Mouse (Mus musculus) MEL (cell line): ENCODE data around the gene Cend1. TPM values are rescaled to one million over a fixed set of nuclear protein-coding genes. Genes with fewer than 3 reads are reported as not detected.

ENCODE experiments used
- DNase-seq: peaks from one replicate; pipeline ENCODE4 v3.0.0; 2011; ENCODE audit warnings: low read depth, low spot score
- H3K27ac ChIP-seq: 2 replicates; pipeline ENCODE4 v1.5.1; 2012; ENCODE audit warnings: low read depth, mild to moderate bottlenecking, control low read depth, low read length, moderate library complexity; ENCODE audit not compliant: control insufficient read depth
- H3K27me3 ChIP-seq, 2 experiments: fragments of 150-350 bp in 1 of 2; sonication (generic) in 1 of 2; 2 replicates each; pipeline ENCODE4 v1.6.1; 2012; ENCODE audit warnings: low read length in 2 of 2, mild to moderate bottlenecking in 2 of 2, improper control_type of control experiment in 1 of 2, moderate library complexity in 1 of 2; ENCODE audit not compliant: insufficient read depth in 2 of 2, control insufficient read depth in 1 of 2
- H3K36me3 ChIP-seq, 2 experiments: 2 replicates each; pipeline ENCODE4 v1.6.1; 2012 to 2014; ENCODE audit warnings: low read length in 2 of 2, improper control_type of control experiment in 1 of 2, inconsistent platforms in 1 of 2, mild to moderate bottlenecking in 1 of 2; ENCODE audit not compliant: insufficient read depth in 2 of 2, control insufficient read depth in 1 of 2
- H3K4me1 ChIP-seq, 2 experiments: fragments of 150-350 bp in 1 of 2; sonication (generic) in 1 of 2; 2 replicates each; pipeline ENCODE4 v1.6.1; 2012; ENCODE audit warnings: low read length in 2 of 2, improper control_type of control experiment in 1 of 2, mild to moderate bottlenecking in 1 of 2; ENCODE audit not compliant: insufficient read depth in 2 of 2, control insufficient read depth in 1 of 2
- H3K4me3 ChIP-seq, 2 experiments: fragments of 150-350 bp in 1 of 2; sonication (generic) in 1 of 2; 2 replicates each; pipeline ENCODE4 v1.5.1; 2012; ENCODE audit warnings: low read depth in 2 of 2, low read length in 2 of 2, mild to moderate bottlenecking in 2 of 2, moderate library complexity in 2 of 2, control low read depth in 1 of 2, improper control_type of control experiment in 1 of 2; ENCODE audit not compliant: control insufficient read depth in 1 of 2, insufficient read depth in 1 of 2
- H3K79me2 ChIP-seq: 2 replicates; pipeline ENCODE4 v1.6.1; 2012; ENCODE audit warnings: mild to moderate bottlenecking, low read length, moderate library complexity; ENCODE audit not compliant: control insufficient read depth, poor library complexity, insufficient read depth
- H3K9ac ChIP-seq: 2 replicates; pipeline ENCODE4 v1.6.1; 2012; ENCODE audit warnings: low read depth, mild to moderate bottlenecking, control low read depth, low read length, moderate library complexity; ENCODE audit not compliant: control insufficient read depth, poor library complexity, severe bottlenecking
- H3K9me3 ChIP-seq: fragments of 150-350 bp; sonication (generic); replicated peaks from 2 replicates; pipeline ENCODE4 v1.6.1; 2012; ENCODE audit warnings: mild to moderate bottlenecking, low read length, improper control_type of control experiment, moderate library complexity; ENCODE audit not compliant: insufficient read depth
- BHLHE40 ChIP-seq: IDR thresholded peaks from 2 replicates; pipeline ENCODE4 v1.6.1; 2012; ENCODE audit warnings: low read depth, mild to moderate bottlenecking, inconsistent platforms, low read length, improper control_type of control experiment, borderline replicate concordance
- CHD1 ChIP-seq: IDR thresholded peaks from 2 replicates; pipeline ENCODE4 v1.6.1; 2012; ENCODE audit warnings: low read depth, mild to moderate bottlenecking, inconsistent platforms, low read length, improper control_type of control experiment
- CHD2 ChIP-seq: IDR thresholded peaks from 2 replicates; pipeline ENCODE4 v1.6.1; 2011; ENCODE audit warnings: low read length, improper control_type of control experiment
- CTCF ChIP-seq, 3 experiments: IDR thresholded peaks in 2 of 3; conservative IDR thresholded peaks in 1 of 3; 2 replicates each; pipeline ENCODE4 v1.5.1; 2011 to 2012; ENCODE audit warnings: low read length in 3 of 3, low read depth in 2 of 3, mild to moderate bottlenecking in 2 of 3, improper control_type of control experiment in 1 of 3, inconsistent platforms in 1 of 3, mixed read lengths in 1 of 3, moderate library complexity in 1 of 3; ENCODE audit not compliant: control insufficient read depth in 1 of 3, insufficient read depth in 1 of 3, poor library complexity in 1 of 3, severe bottlenecking in 1 of 3
- E2F4 ChIP-seq: IDR thresholded peaks from 2 replicates; pipeline ENCODE4 v1.6.1; 2011; ENCODE audit warnings: low read depth, low read length, improper control_type of control experiment, borderline replicate concordance
- ETS1 ChIP-seq: IDR thresholded peaks from 2 replicates; pipeline ENCODE4 v1.6.1; 2012; ENCODE audit warnings: low read depth, mild to moderate bottlenecking, inconsistent platforms, low read length, improper control_type of control experiment, moderate library complexity
- HCFC1 ChIP-seq: IDR thresholded peaks from 2 replicates; pipeline ENCODE4 v1.6.1; 2012; ENCODE audit warnings: low read depth, mild to moderate bottlenecking, inconsistent platforms, low read length, improper control_type of control experiment, moderate library complexity
- JUND ChIP-seq: IDR thresholded peaks from 2 replicates; pipeline ENCODE4 v1.6.1; 2011; ENCODE audit warnings: low read depth, mild to moderate bottlenecking, improper control_type of control experiment, low read length
- KAT2A ChIP-seq: conservative IDR thresholded peaks from 2 replicates; pipeline ENCODE4 v1.6.1; 2012; ENCODE audit warnings: low read depth, low read length, improper control_type of control experiment, inconsistent platforms
- MAFK ChIP-seq: IDR thresholded peaks from 2 replicates; pipeline ENCODE4 v1.6.1; 2011; ENCODE audit warnings: low read depth, mild to moderate bottlenecking, low read length, improper control_type of control experiment, borderline replicate concordance
- MAX ChIP-seq: IDR thresholded peaks from 2 replicates; pipeline ENCODE4 v1.6.1; 2011; ENCODE audit warnings: low read length, improper control_type of control experiment
- MAZ ChIP-seq: IDR thresholded peaks from 2 replicates; pipeline ENCODE4 v1.6.1; 2012; ENCODE audit warnings: low read depth, mild to moderate bottlenecking, inconsistent platforms, low read length, improper control_type of control experiment
- MEF2A ChIP-seq: IDR thresholded peaks from 2 replicates; pipeline ENCODE4 v1.6.1; 2014; ENCODE audit warnings: low read depth, mild to moderate bottlenecking, inconsistent platforms, low read length, improper control_type of control experiment; ENCODE audit not compliant: poor library complexity, insufficient replicate concordance, severe bottlenecking; ENCODE audit errors: extremely low read depth
- MXI1 ChIP-seq: IDR thresholded peaks from 2 replicates; pipeline ENCODE4 v1.6.1; 2011; ENCODE audit warnings: mild to moderate bottlenecking, low read depth, low read length, improper control_type of control experiment
- MYB ChIP-seq: IDR thresholded peaks from 2 replicates; pipeline ENCODE4 v1.6.1; 2011; ENCODE audit warnings: mild to moderate bottlenecking, low read depth, low read length, improper control_type of control experiment
- MYC ChIP-seq: IDR thresholded peaks from 2 replicates; pipeline ENCODE4 v1.6.1; 2011; ENCODE audit warnings: low read depth, mild to moderate bottlenecking, low read length, improper control_type of control experiment, moderate library complexity
- NELFE ChIP-seq: IDR thresholded peaks from 2 replicates; pipeline ENCODE4 v1.6.1; 2011; ENCODE audit warnings: low read depth, low read length, improper control_type of control experiment
- NRF1 ChIP-seq: IDR thresholded peaks from 2 replicates; pipeline ENCODE4 v1.6.1; 2014; ENCODE audit warnings: low read depth, mild to moderate bottlenecking, inconsistent platforms, low read length, improper control_type of control experiment, moderate library complexity; ENCODE audit not compliant: poor library complexity, insufficient read depth, severe bottlenecking
- POLR2A ChIP-seq, 2 experiments: IDR thresholded peaks; 2 replicates each; pipeline ENCODE4 v1.6.1; 2011 to 2012; ENCODE audit warnings: low read length in 2 of 2, mild to moderate bottlenecking in 2 of 2, control low read depth in 1 of 2, improper control_type of control experiment in 1 of 2, low read depth in 1 of 2, moderate library complexity in 1 of 2; ENCODE audit not compliant: control insufficient read depth in 1 of 2, insufficient read depth in 1 of 2, poor library complexity in 1 of 2
- POLR2AphosphoS5 ChIP-seq: IDR thresholded peaks from 2 replicates; pipeline ENCODE4 v1.6.1; 2012; ENCODE audit warnings: low read depth, borderline replicate concordance, mild to moderate bottlenecking, inconsistent platforms, low read length, moderate library complexity, mixed read lengths
- RAD21 ChIP-seq: IDR thresholded peaks from 2 replicates; pipeline ENCODE4 v1.6.1; 2011; ENCODE audit warnings: mild to moderate bottlenecking, low read depth, low read length, improper control_type of control experiment
- RCOR1 ChIP-seq: IDR thresholded peaks from 2 replicates; pipeline ENCODE4 v1.6.1; 2012; ENCODE audit warnings: low read depth, mild to moderate bottlenecking, inconsistent platforms, low read length, improper control_type of control experiment
- SIN3A ChIP-seq: IDR thresholded peaks from 2 replicates; pipeline ENCODE4 v1.6.1; 2012; ENCODE audit warnings: low read length, improper control_type of control experiment, inconsistent platforms
- SMC3 ChIP-seq: IDR thresholded peaks from 2 replicates; pipeline ENCODE4 v1.6.1; 2011; ENCODE audit warnings: low read depth, low read length, improper control_type of control experiment
- TBP ChIP-seq: IDR thresholded peaks from 2 replicates; pipeline ENCODE4 v1.8.0; 2011; ENCODE audit warnings: low read depth, low read length, improper control_type of control experiment
- TCF12 ChIP-seq: IDR thresholded peaks from 2 replicates; pipeline ENCODE4 v1.6.1; 2014; ENCODE audit warnings: low read depth, mild to moderate bottlenecking, inconsistent platforms, low read length, improper control_type of control experiment, moderate library complexity
- UBTF ChIP-seq: IDR thresholded peaks from 2 replicates; pipeline ENCODE4 v1.6.1; 2012; ENCODE audit warnings: low read depth, mild to moderate bottlenecking, inconsistent platforms, low read length, improper control_type of control experiment, moderate library complexity, borderline replicate concordance; ENCODE audit not compliant: insufficient read depth
- USF2 ChIP-seq, 2 experiments: IDR thresholded peaks; 2 replicates each; pipeline ENCODE4 v1.6.1; 2011 to 2012; ENCODE audit warnings: improper control_type of control experiment in 2 of 2, low read length in 2 of 2, borderline replicate concordance in 1 of 2, inconsistent platforms in 1 of 2, low read depth in 1 of 2, mild to moderate bottlenecking in 1 of 2; ENCODE audit not compliant: insufficient read depth in 1 of 2
- ZC3H11A ChIP-seq: IDR thresholded peaks from 2 replicates; pipeline ENCODE4 v1.6.1; 2012; ENCODE audit warnings: low read depth, mild to moderate bottlenecking, inconsistent platforms, low read length, improper control_type of control experiment
- ZKSCAN1 ChIP-seq: IDR thresholded peaks from 2 replicates; pipeline ENCODE4 v1.6.1; 2012; ENCODE audit warnings: low read depth, mild to moderate bottlenecking, inconsistent platforms, low read length, improper control_type of control experiment, moderate library complexity
- ZMIZ1 ChIP-seq: IDR thresholded peaks from 2 replicates; pipeline ENCODE4 v1.6.1; 2012; ENCODE audit warnings: low read depth, mild to moderate bottlenecking, inconsistent platforms, low read length, improper control_type of control experiment, moderate library complexity
- ZNF384 ChIP-seq: IDR thresholded peaks from 2 replicates; pipeline ENCODE4 v1.6.1; 2012; ENCODE audit warnings: low read depth, mild to moderate bottlenecking, inconsistent platforms, low read length, improper control_type of control experiment
- polyA plus RNA-seq, 2 experiments: library from polyadenylated mRNA; stranded (reverse) in 1 of 2; unstranded in 1 of 2; fragments of >175 nt in 1 of 2; fragments of >200 nt in 1 of 2; gene quantifications; 2 replicates each; pipeline versions ENCODE4 v1.2.1 to v1.2.4; 2012; ENCODE audit warnings: low replicate concordance in 2 of 2, low read depth in 1 of 2; ENCODE audit not compliant: insufficient read length in 2 of 2, insufficient read depth in 1 of 2, missing spikeins in 1 of 2
- total RNA-seq: library from RNA; depleted of rRNA; stranded (reverse); fragments of 300-350 nt; gene quantifications from 2 replicates; pipeline ENCODE4 v1.2.3, GENCODE M21; 2012

Cend1 gene
- total and polyA plus RNA-seq, 3 experiments: not detected

DNA sequence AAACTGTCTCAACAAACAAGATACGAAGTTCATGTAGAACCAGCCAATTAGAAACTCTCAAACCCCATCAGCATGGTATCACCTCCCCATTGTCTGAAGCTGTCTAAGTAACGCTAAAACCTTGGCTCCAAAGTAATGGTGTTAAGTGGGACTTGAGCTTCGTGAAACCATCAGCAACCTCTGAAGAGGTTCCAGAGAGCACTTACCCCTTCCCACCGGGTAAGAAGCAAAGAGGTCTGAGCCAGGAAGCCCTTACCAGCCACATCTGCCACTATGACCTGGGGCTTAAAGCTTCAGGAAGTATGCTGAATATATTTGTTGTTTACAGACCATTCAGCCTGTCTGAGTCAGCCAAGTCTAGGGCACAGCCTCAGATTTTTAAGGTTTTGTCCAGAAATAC is 23.8 kb downstream of the Cend1 start:
- Histone ChIP-seq H3K4me3 (no peak overlapping the region), H3K9me3 (no peaks in the 10 kb centered on the region), H3K9ac (no peak overlapping the region), H3K27ac (no peak overlapping the region), H3K36me3 (peaks cover 0 to 4% of the 10 kb centered on the region in 2 experiments; a peak in 2 of 4 replicates), H3K27me3 (no peaks in the 10 kb centered on the region), H3K4me1 (no peaks in the 10 kb centered on the region), H3K79me2 (no peaks in the 10 kb centered on the region)
- TF ChIP-seq POLR2AphosphoS5 (no peak), MAX (no peak), UBTF (no peak), TBP (no peak), JUND (no peak), CHD1 (no peak), NRF1 (no peak), CHD2 (no peak), HCFC1 (no peak), ZMIZ1 (no peak), MYB (no peak), SMC3 (no peak), MYC (no peak), E2F4 (no peak)
- DNase-seq: no peak

- peaks cover 0 to 14% of the 10 kb centered on the region in 2 experiments; a peak in 2 of 4 replicates for H3K36me3 ChIP-seq
- no peaks in the 10 kb centered on the region for H3K27me3 ChIP-seq
- no peak overlapping the region for H3K4me3 ChIP-seq
- no peaks in the 10 kb centered on the region for H3K4me1 ChIP-seq
- no peak overlapping the region for H3K27ac ChIP-seq
- peak; percentile 79 for DNase-seq
- H3K9ac ChIP-seq: no peak overlapping the region
- H3K79me2 ChIP-seq: no peaks in the 10 kb centered on the region; the same call in 1 of the 2 replicates
- H3K9me3 ChIP-seq: no peaks in the 10 kb centered on the region
- TF ChIP-seq MYC: peak; percentile 63; the same call in 1 of the 2 replicates
- TF ChIP-seq MAFK: no peak
- TF ChIP-seq RAD21: peak; percentile 87
- TF ChIP-seq CHD2: no peak
- no peak for TF ChIP-seq RCOR1
- no peak for TF ChIP-seq ZNF384
- TF ChIP-seq USF2 (IDR thresholded peaks at IDR 0.05; ENCODE audit: borderline replicate concordance in 1 of 2, insufficient read depth in 1 of 2, low read depth in 1 of 2, low read length in 2 of 2): no peak
- TF ChIP-seq KAT2A: no peak
- TF ChIP-seq CTCF (IDR thresholded peaks at IDR 0.05 in 2 of 3, conservative IDR thresholded peaks at IDR 0.05 in 1 of 3; ENCODE audit: control insufficient read depth in 1 of 3, insufficient read depth in 1 of 3, low read depth in 2 of 3, low read length in 3 of 3, poor library complexity in 1 of 3, severe bottlenecking in 1 of 3): peak; percentile 92 to 93 (median 92)
- TF ChIP-seq ZKSCAN1: no peak
- no peak for TF ChIP-seq ETS1
- TF ChIP-seq ZC3H11A: peak; percentile 75
- TF ChIP-seq NELFE: no peak
- TF ChIP-seq BHLHE40: 0 out of 2 replicates have a peak, but pooled peaks have one; percentile 9
- no peak; the same call in 1 of the 2 replicates for TF ChIP-seq MXI1
- no peak for TF ChIP-seq MYB
- TF ChIP-seq TBP: no peak
- TF ChIP-seq MEF2A: no peak
- no peak for TF ChIP-seq TCF12
- TF ChIP-seq ZMIZ1: no peak
- no peak for TF ChIP-seq MAZ
- peak; percentile 76 for TF ChIP-seq SMC3
- no peak for TF ChIP-seq SIN3A
- TF ChIP-seq POLR2A (IDR thresholded peaks at IDR 0.05; ENCODE audit: control insufficient read depth in 1 of 2, insufficient read depth in 1 of 2, low read depth in 1 of 2, low read length in 2 of 2, poor library complexity in 1 of 2): no peak
Measured at GRCm38 (mm10) chr7:141403305-141403704, 26.0 kb downstream of the Cend1 start.
